Mouse (Mus musculus): Measurements from ENCODE around the gene Frmpd4. TPM values are rescaled to one million over a fixed set of nuclear protein-coding genes. Genes with fewer than 3 reads are reported as not detected.

The Frmpd4 gene
- polyA plus RNA-seq, 1 experiment = 18.6 TPM

GRCm38 (mm10) chrX:167783526-167783925 lies 793.5 kb downstream of the Frmpd4 start:
- Histone ChIP-seq H3K4me3 (ENCODE audit: insufficient read depth, low read length) (no peak overlapping the region), H3K4me1 (ENCODE audit: control insufficient read depth, insufficient read depth, low read length) (no peaks in the 10 kb centered on the region), H3K27ac (ENCODE audit: insufficient read depth, low read length) (no peak overlapping the region)
- TF ChIP-seq POLR2A (IDR thresholded peaks at IDR 0.05; ENCODE audit: extremely low read depth, insufficient read depth, low read length) = no peak
- TF ChIP-seq CTCF (IDR thresholded peaks at IDR 0.05; ENCODE audit: extremely low read depth, insufficient read depth, low read length) = no peak

- Histone ChIP-seq H3K4me3 (ENCODE audit: insufficient read depth, low read length) (no peak overlapping the region), H3K4me1 (ENCODE audit: control insufficient read depth, insufficient read depth, low read length) (no peaks in the 10 kb centered on the region), H3K27ac (ENCODE audit: insufficient read depth, low read length) (no peak overlapping the region)
- TF ChIP-seq POLR2A (IDR thresholded peaks at IDR 0.05; ENCODE audit: extremely low read depth, insufficient read depth, low read length) = no peak
- no peak for TF ChIP-seq CTCF (IDR thresholded peaks at IDR 0.05; ENCODE audit: extremely low read depth, insufficient read depth, low read length)
Observed at GRCm38 (mm10) chrX:167719564-167719981, 857.5 kb downstream of the Frmpd4 start.

DNA sequence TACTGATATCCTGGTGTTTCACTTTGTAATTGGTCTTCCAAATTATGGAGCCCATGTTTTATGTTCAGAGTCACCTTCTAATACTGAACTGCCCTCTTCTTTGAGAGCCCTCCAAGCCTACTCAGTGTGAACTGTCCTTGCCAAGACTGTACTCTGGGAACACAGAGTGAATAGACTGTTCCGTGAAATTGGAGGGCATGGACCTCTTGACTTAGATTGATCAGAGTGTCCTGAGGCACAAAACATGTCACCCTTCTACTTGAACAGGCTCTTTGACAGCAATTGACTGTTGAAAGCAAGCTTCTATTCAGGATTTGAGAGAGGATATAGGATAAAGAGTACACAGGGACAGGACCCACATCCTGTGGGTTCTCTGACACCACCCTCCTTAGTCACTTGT lies 857.9 kb downstream of the Frmpd4 start:
- Histone ChIP-seq H3K4me3 (ENCODE audit: insufficient read depth, low read length) (no peak overlapping the region), H3K27ac (ENCODE audit: insufficient read depth, low read length) (no peak overlapping the region), H3K4me1 (ENCODE audit: control insufficient read depth, insufficient read depth, low read length) (no peaks in the 10 kb centered on the region)
- TF ChIP-seq POLR2A (IDR thresholded peaks at IDR 0.05; ENCODE audit: extremely low read depth, insufficient read depth, low read length) = no peak

DNA sequence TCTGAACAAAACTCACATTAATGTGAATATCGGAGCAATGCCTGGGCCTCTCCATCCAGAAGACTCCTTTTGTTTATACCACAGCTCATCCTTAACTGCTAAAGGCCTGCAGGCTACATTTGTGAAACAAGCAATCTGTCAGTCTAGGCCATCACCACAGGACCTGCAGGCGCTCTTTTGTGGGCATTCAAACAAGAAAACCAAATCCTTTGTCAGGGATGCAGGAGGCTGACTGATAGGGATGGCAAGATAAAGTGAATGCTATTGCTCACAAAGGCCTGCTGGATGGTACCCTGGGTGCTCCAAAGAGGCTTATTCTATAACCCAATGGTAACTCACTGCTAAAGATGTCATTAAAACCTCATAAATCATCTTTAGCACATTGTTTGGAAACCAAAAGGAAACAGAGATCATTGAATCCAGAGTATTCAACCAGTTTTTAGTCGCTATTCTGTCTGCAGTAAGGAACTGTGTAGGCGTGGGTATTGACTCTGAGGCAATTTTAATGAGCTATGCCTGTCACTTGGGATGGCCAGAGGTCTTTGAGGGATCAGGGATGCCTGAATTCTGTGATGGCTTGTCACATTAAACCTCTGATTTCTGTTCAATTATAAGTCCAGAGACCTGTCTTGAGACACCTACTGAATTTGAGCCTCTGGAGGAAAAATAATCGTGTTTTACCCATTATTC lies 922.1 kb downstream of the Frmpd4 start:
- no peak overlapping the region for H3K4me3 ChIP-seq (ENCODE audit: insufficient read depth, low read length)
- TF ChIP-seq POLR2A (IDR thresholded peaks at IDR 0.05; ENCODE audit: extremely low read depth, insufficient read depth, low read length) = no peak
- TF ChIP-seq CTCF (IDR thresholded peaks at IDR 0.05; ENCODE audit: extremely low read depth, insufficient read depth, low read length) = no peak
- no peak overlapping the region for H3K27ac ChIP-seq (ENCODE audit: insufficient read depth, low read length)

GRCm38 (mm10) chrX:167654249-167654648 lies 922.8 kb downstream of the Frmpd4 start:
- TF ChIP-seq CTCF (IDR thresholded peaks at IDR 0.05; ENCODE audit: extremely low read depth, insufficient read depth, low read length) = no peak
- no peak overlapping the region for H3K27ac ChIP-seq (ENCODE audit: insufficient read depth, low read length)
- no peaks in the 10 kb centered on the region; the same call in 1 of the 2 replicates for H3K4me1 ChIP-seq (ENCODE audit: control insufficient read depth, insufficient read depth, low read length)
- no peak overlapping the region for H3K4me3 ChIP-seq (ENCODE audit: insufficient read depth, low read length)

More for the DNA sequence above, 922.1 kb downstream of the Frmpd4 start:
- H3K4me1 ChIP-seq (ENCODE audit: control insufficient read depth, insufficient read depth, low read length) = no peaks in the 10 kb centered on the region; the same call in 1 of the 2 replicates

DNA sequence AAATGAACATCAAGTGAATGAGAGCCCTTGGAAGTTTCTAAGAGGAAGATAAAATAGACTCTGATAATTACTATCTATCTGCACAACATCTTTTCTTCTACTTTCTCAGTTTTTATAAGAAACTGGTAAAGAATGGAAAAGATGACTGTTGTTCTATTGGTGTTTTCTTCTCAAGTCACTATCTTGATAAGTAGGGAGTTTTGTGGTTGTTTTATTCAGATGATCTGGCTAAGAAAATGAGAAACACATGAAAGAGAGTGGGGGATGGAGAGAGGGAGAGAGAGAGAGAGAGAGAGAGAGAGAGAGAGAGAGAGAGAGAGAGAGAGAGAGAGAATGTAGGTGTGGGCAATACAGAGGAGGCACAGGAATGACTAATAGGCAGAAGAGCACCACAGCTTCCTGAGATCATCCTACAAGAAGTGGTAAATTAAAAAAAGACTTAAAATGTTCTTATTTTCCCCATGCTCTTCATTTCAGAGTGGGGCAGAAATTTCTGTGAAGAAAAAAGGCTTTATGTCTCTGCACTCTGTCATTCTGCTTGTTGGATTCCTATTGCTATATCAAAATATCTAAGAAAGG lies 979.3 kb downstream of the Frmpd4 start:
- H3K27ac ChIP-seq (ENCODE audit: insufficient read depth, low read length) = no peak overlapping the region
- no peak overlapping the region for H3K4me3 ChIP-seq (ENCODE audit: insufficient read depth, low read length)
- no peaks in the 10 kb centered on the region for H3K4me1 ChIP-seq (ENCODE audit: control insufficient read depth, insufficient read depth, low read length)
- no peak for TF ChIP-seq POLR2A (IDR thresholded peaks at IDR 0.05; ENCODE audit: extremely low read depth, insufficient read depth, low read length)

GRCm38 (mm10) chrX:167552827-167553226 lies 1024.2 kb downstream of the Frmpd4 start:
- TF ChIP-seq CTCF (IDR thresholded peaks at IDR 0.05; ENCODE audit: extremely low read depth, insufficient read depth, low read length) = no peak
- no peak for TF ChIP-seq POLR2A (IDR thresholded peaks at IDR 0.05; ENCODE audit: extremely low read depth, insufficient read depth, low read length)
- H3K4me1 ChIP-seq (ENCODE audit: control insufficient read depth, insufficient read depth, low read length) = no peaks in the 10 kb centered on the region
- no peak overlapping the region for H3K27ac ChIP-seq (ENCODE audit: insufficient read depth, low read length)
- H3K4me3 ChIP-seq (ENCODE audit: insufficient read depth, low read length) = no peak overlapping the region

DNA sequence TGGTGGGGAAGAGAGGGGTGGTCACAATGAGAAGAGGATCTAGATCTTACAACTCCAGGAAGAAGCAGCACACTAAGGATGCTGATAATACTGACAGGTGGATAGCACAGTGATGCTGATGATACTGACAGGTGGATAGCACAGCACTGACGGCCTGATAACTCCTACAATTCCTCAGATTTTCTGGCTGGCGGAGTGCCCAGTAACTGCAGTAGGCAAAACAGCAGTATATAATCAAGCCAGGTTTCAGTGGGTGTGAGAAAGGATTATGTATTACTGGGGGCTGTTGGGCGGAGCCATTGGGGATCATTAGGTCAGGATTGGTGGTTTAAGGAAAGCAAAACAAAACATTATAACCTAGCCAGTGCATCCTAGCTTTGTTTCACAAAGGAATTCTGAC lies 1053.9 kb downstream of the Frmpd4 start:
- no peak overlapping the region for H3K4me3 ChIP-seq (ENCODE audit: insufficient read depth, low read length)
- no peak for TF ChIP-seq CTCF (IDR thresholded peaks at IDR 0.05; ENCODE audit: extremely low read depth, insufficient read depth, low read length)
- no peak for TF ChIP-seq POLR2A (IDR thresholded peaks at IDR 0.05; ENCODE audit: extremely low read depth, insufficient read depth, low read length)

GRCm38 (mm10) chrX:167522528-167522927 lies 1054.5 kb downstream of the Frmpd4 start:
- H3K4me1 ChIP-seq (ENCODE audit: control insufficient read depth, insufficient read depth, low read length) = no peaks in the 10 kb centered on the region
- TF ChIP-seq POLR2A (IDR thresholded peaks at IDR 0.05; ENCODE audit: extremely low read depth, insufficient read depth, low read length) = no peak
- no peak for TF ChIP-seq CTCF (IDR thresholded peaks at IDR 0.05; ENCODE audit: extremely low read depth, insufficient read depth, low read length)
- no peak overlapping the region for H3K27ac ChIP-seq (ENCODE audit: insufficient read depth, low read length)
- H3K4me3 ChIP-seq (ENCODE audit: insufficient read depth, low read length) = no peak overlapping the region

More for the DNA sequence above, 1053.9 kb downstream of the Frmpd4 start:
- Histone ChIP-seq H3K4me1 (ENCODE audit: control insufficient read depth, insufficient read depth, low read length) (no peaks in the 10 kb centered on the region), H3K27ac (ENCODE audit: insufficient read depth, low read length) (no peak overlapping the region)

- H3K4me3 ChIP-seq (ENCODE audit: insufficient read depth, low read length) = no peak overlapping the region
- no peaks in the 10 kb centered on the region for H3K4me1 ChIP-seq (ENCODE audit: control insufficient read depth, insufficient read depth, low read length)
- TF ChIP-seq CTCF (IDR thresholded peaks at IDR 0.05; ENCODE audit: extremely low read depth, insufficient read depth, low read length) = no peak
- TF ChIP-seq POLR2A (IDR thresholded peaks at IDR 0.05; ENCODE audit: extremely low read depth, insufficient read depth, low read length) = no peak
- no peak overlapping the region for H3K27ac ChIP-seq (ENCODE audit: insufficient read depth, low read length)
Observed at GRCm38 (mm10) chrX:167518440-167518839, 1058.6 kb downstream of the Frmpd4 start.
